Mouse (Mus musculus): ENCODE measurements at regions not wholly inside any gene's neighbourhood (a gene's known extent, or its start where the extent isn't known, plus 50 kb on each side); places are given as distances from the start of the nearest gene placed in this dataset.

GRCm38 (mm10) chr3:156414431-156415427, 146.9 kb upstream of the Negr1 start:
- DNase-seq (ENCODE audit: low read depth, low spot score), result no peak

- DNase-seq (ENCODE audit: low read depth, low spot score), result no peak
Observed at GRCm38 (mm10) chr3:156418124-156418523, 143.5 kb upstream of the Negr1 start.

- no peak for DNase-seq (ENCODE audit: low read depth, low spot score)
Observed at GRCm38 (mm10) chr3:156423100-156423499, 138.5 kb upstream of the Negr1 start.

GRCm38 (mm10) chr3:156455042-156455441, 106.6 kb upstream of the Negr1 start:
- no peak for DNase-seq (ENCODE audit: low read depth, low spot score)

GRCm38 (mm10) chr3:156463299-156463698, 98.3 kb upstream of the Negr1 start:
- DNase-seq (ENCODE audit: low read depth, low spot score), result no peak

GRCm38 (mm10) chr3:156465601-156466000, 96.0 kb upstream of the Negr1 start:
- no peak for DNase-seq (ENCODE audit: low read depth, low spot score)

GRCm38 (mm10) chr3:156472665-156473064, 88.9 kb upstream of the Negr1 start:
- no peak for DNase-seq (ENCODE audit: low read depth, low spot score)

Data from embryo, embryonic 11.5 days (tissue).